Mouse (Mus musculus) lung, embryonic 14.5 days (tissue): ENCODE results near the gene Galnt13. TPM values are rescaled to one million over a fixed set of nuclear protein-coding genes. Genes with fewer than 3 reads are reported as not detected.

Experiments
- ATAC-seq: fragments of 200-750 bp; cut with Nextera tagmentation; 2 replicates; pipeline ENCODE4 v1.8.0; 2017; ENCODE audit warnings: mild to moderate bottlenecking, moderate TSS enrichment, moderate library complexity; ENCODE audit not compliant: insufficient read depth
- DNase-seq: peaks from one replicate; pipeline ENCODE4 v3.0.0-alpha.2; 2015
- H3K27ac ChIP-seq: fragments of 300-500 bp; sonication (generic); 2 replicates; pipeline ENCODE4 v1.5.1; 2014; ENCODE audit warnings: low read depth, mild to moderate bottlenecking, moderate library complexity
- H3K27me3 ChIP-seq: fragments of 300-500 bp; sonication (generic); 2 replicates; pipeline ENCODE4 v1.6.1; 2014; ENCODE audit warnings: low read length, control low read depth; ENCODE audit not compliant: insufficient read depth
- H3K36me3 ChIP-seq: fragments of 300-500 bp; sonication (generic); 2 replicates; pipeline ENCODE4 v1.6.1; 2014; ENCODE audit warnings: control low read depth; ENCODE audit not compliant: insufficient read depth
- H3K4me1 ChIP-seq: fragments of 300-500 bp; sonication (generic); 2 replicates; pipeline ENCODE4 v1.6.1; 2014; ENCODE audit warnings: antibody characterized with exemption, control low read depth; ENCODE audit not compliant: insufficient read depth
- H3K4me2 ChIP-seq: fragments of 300-500 bp; sonication (generic); 2 replicates; pipeline ENCODE4 v1.6.1; 2014; ENCODE audit warnings: mild to moderate bottlenecking
- H3K4me3 ChIP-seq: fragments of 300-500 bp; sonication (generic); 2 replicates; pipeline ENCODE4 v1.5.1; 2014; ENCODE audit warnings: low read depth, low read length
- H3K9ac ChIP-seq: fragments of 300-500 bp; sonication (generic); 2 replicates; pipeline ENCODE4 v1.6.1; 2014
- H3K9me3 ChIP-seq: fragments of 300-500 bp; sonication (generic); 2 replicates; pipeline ENCODE4 v1.6.1; 2016; ENCODE audit warnings: low read depth, low read length, control low read depth
- CTCF ChIP-seq: IDR thresholded peaks from 2 replicates; pipeline ENCODE4 v1.5.1; 2016; ENCODE audit warnings: antibody characterized with exemption, low read depth
- WGBS: fragments of 180-500 bp; shearing (Covaris S2); extraction: QIAGEN DNeasy Blood & Tissue Kit; methylation state at CpG from one replicate; pipeline ENCODE4 v1.1.7; 2014; 5-methylcytosine and 5-hydroxymethylcytosine counted together
- polyA plus RNA-seq: library from polyadenylated mRNA; unstranded; fragments of >200 nt; fragmentation: Nextera tagmentation; extraction: Ambion mirVana; gene quantifications from 2 replicates; pipeline ENCODE4 v1.2.1, GENCODE M21; 2014

Galnt13 gene
- polyA plus RNA-seq, 1 experiment from 2014 or later, result 0.26 TPM

GRCm38 (mm10) chr2:55103521-55103920 lies 667.4 kb downstream of the Galnt13 start:
- H3K27me3 ChIP-seq, result no peaks in the 10 kb centered on the region
- H3K9ac ChIP-seq, result no peak overlapping the region
- no peak overlapping the region for H3K27ac ChIP-seq
- ATAC-seq (no peak), DNase-seq (no peak)
- H3K9me3 ChIP-seq, result no peaks in the 10 kb centered on the region
- H3K36me3 ChIP-seq, result no peaks in the 10 kb centered on the region
- 86% methylated on average over 5 of the region's 5 CpGs for WGBS
- no peaks in the 10 kb centered on the region for H3K4me1 ChIP-seq
- H3K4me2 ChIP-seq, result no peak overlapping the region
- H3K4me3 ChIP-seq, result no peak overlapping the region
- no peak for TF ChIP-seq CTCF

GRCm38 (mm10) chr2:55107828-55108227 lies 671.7 kb downstream of the Galnt13 start:
- WGBS, result 71% methylated on average over 3 of the region's 3 CpGs
- Histone ChIP-seq H3K9ac (no peak overlapping the region), H3K4me1 (no peaks in the 10 kb centered on the region), H3K36me3 (no peaks in the 10 kb centered on the region), H3K9me3 (no peaks in the 10 kb centered on the region), H3K4me2 (no peak overlapping the region), H3K4me3 (no peak overlapping the region), H3K27me3 (no peaks in the 10 kb centered on the region), H3K27ac (no peak overlapping the region)
- TF ChIP-seq CTCF, result no peak
- ATAC-seq, result no peak
- DNase-seq, result no peak

- no peaks in the 10 kb centered on the region for H3K36me3 ChIP-seq
- no peak overlapping the region for H3K27ac ChIP-seq
- H3K27me3 ChIP-seq, result no peaks in the 10 kb centered on the region
- no peak for TF ChIP-seq CTCF
- H3K4me2 ChIP-seq, result no peak overlapping the region
- no peaks in the 10 kb centered on the region for H3K4me1 ChIP-seq
- H3K9ac ChIP-seq, result no peak overlapping the region
- H3K9me3 ChIP-seq, result no peaks in the 10 kb centered on the region
- H3K4me3 ChIP-seq, result no peak overlapping the region
- ATAC-seq, result no peak
- DNase-seq, result no peak
Observed at GRCm38 (mm10) chr2:55153089-55153488, 717.0 kb downstream of the Galnt13 start.

GRCm38 (mm10) chr2:55164781-55165180 lies 728.7 kb downstream of the Galnt13 start:
- WGBS, result 21% methylated on average over 3 of the region's 3 CpGs
- no peak overlapping the region for H3K4me2 ChIP-seq
- DNase-seq (peak; percentile 17), ATAC-seq (no peak)
- H3K9me3 ChIP-seq, result no peaks in the 10 kb centered on the region
- no peak overlapping the region for H3K9ac ChIP-seq
- no peaks in the 10 kb centered on the region for H3K27me3 ChIP-seq
- TF ChIP-seq CTCF, result no peak
- H3K4me1 ChIP-seq, result no peaks in the 10 kb centered on the region
- no peak overlapping the region for H3K27ac ChIP-seq
- no peak overlapping the region for H3K4me3 ChIP-seq
- no peaks in the 10 kb centered on the region for H3K36me3 ChIP-seq
